Mouse (Mus musculus): ENCODE measurements around the gene Zfp91. TPM values are rescaled to one million over a fixed set of nuclear protein-coding genes. Genes with fewer than 3 reads are reported as not detected.

Zfp91 gene
- polyA plus RNA-seq, 1 experiment from 2014 or later, result 14.1 TPM

DNA sequence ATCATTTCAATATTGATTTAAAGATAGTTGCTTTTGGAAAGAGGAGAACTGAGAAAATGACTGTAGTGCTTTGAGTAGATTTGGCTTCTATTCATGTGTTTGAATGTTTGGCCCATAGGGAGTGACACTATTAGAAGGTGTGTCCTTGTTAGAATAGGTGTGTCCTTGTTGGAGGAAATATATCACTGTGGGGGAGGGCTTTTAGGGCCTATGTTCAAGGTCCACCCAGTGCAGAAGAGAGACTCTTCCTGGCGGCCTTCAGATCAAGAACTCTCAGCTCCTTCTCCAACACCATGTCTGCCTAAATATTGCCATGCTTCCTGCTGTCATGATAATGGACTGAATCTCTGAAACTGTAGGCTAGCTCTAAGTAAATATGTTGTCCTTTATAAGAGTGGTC, 8.3 kb upstream of the Zfp91 start:
- no peaks in the 10 kb centered on the region for H3K27me3 ChIP-seq
- no peak for ATAC-seq (ENCODE audit: borderline replicate concordance, extremely low read depth, low FRiP score, low TSS enrichment)
- H3K36me3 ChIP-seq, result no peaks in the 10 kb centered on the region
- H3K9ac ChIP-seq, result no peak overlapping the region
- H3K4me3 ChIP-seq, result no peak overlapping the region
- WGBS, result 80% methylated on average over 1 of the region's 1 CpGs
- no peak overlapping the region for H3K4me2 ChIP-seq
- H3K27ac ChIP-seq, result no peak overlapping the region
- H3K9me3 ChIP-seq, result no peaks in the 10 kb centered on the region
- no peaks in the 10 kb centered on the region for H3K4me1 ChIP-seq

DNA sequence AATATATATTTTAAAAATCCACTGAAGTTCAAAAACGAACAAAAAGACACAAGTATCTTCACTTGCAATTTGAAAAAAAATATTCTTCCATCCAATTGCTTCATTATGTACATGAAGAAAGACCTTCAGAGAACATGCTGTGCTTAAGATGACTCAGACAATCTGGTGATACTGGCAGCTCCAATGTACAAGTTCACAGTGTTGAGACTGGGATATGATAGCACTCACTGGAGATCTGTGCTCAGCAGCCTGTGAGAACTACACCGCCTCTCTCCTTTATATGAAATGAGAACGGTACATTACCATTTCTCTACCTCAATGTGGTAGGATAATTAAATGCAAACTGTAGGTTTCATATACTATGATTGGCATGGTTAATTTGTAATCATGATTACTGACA, 6.9 kb upstream of the Zfp91 start:
- Histone ChIP-seq H3K4me1 (no peaks in the 10 kb centered on the region), H3K36me3 (no peaks in the 10 kb centered on the region), H3K27me3 (no peaks in the 10 kb centered on the region), H3K27ac (no peak overlapping the region), H3K9me3 (no peaks in the 10 kb centered on the region), H3K4me2 (no peak overlapping the region), H3K9ac (no peak overlapping the region), H3K4me3 (no peak overlapping the region)
- 72% methylated on average over 3 of the region's 3 CpGs for WGBS
- ATAC-seq (ENCODE audit: borderline replicate concordance, extremely low read depth, low FRiP score, low TSS enrichment), result no peak

DNA sequence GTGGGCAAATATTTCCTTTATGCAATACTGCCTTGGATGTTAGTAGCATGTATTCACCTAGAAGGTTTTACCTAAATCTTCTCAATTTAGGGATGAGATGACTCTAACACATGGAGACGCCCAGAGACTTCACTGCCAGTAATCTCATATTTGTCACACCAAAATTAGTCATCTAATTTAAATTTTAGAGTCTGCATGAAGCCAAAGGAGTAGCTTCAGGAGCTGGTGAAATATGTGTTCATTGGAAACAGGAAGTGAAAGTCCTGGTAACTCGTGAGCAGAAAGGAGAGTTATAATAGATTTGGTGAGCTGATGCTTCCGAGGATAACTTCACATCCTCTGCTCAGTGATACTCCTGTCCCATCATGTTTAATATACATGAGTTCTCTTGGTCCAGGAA, 5.1 kb upstream of the Zfp91 start:
- 64% methylated on average over 3 of the region's 3 CpGs for WGBS
- Histone ChIP-seq H3K9ac (no peak overlapping the region), H3K9me3 (no peaks in the 10 kb centered on the region), H3K4me2 (no peak overlapping the region), H3K27me3 (no peaks in the 10 kb centered on the region), H3K4me3 (no peak overlapping the region), H3K36me3 (no peaks in the 10 kb centered on the region), H3K4me1 (no peaks in the 10 kb centered on the region), H3K27ac (no peak overlapping the region)
- no peak for ATAC-seq (ENCODE audit: borderline replicate concordance, extremely low read depth, low FRiP score, low TSS enrichment)

DNA sequence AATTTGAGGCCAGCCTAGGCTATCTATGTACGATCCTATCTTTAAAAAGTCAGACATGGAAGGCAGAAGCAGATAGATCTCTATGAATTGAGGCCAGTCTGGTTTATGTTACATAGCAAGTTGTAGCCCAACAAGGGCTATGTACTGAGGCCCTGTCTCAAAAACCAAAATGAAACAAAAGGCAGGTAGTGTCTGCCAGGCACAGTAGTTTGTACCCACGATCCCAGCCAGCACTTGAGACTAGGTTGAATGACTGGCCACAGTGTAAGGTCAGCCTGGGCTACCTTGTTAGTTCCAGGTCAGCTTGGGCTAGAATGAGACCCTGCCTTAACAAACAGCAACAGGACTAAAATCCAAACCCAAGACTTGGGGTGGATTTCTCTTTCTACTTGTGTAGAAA, 4.7 kb upstream of the Zfp91 start:
- Histone ChIP-seq H3K27me3 (no peaks in the 10 kb centered on the region), H3K9ac (no peak overlapping the region), H3K36me3 (no peaks in the 10 kb centered on the region), H3K4me1 (no peaks in the 10 kb centered on the region), H3K27ac (no peak overlapping the region), H3K4me2 (no peak overlapping the region), H3K9me3 (no peaks in the 10 kb centered on the region), H3K4me3 (no peak overlapping the region)
- 69% methylated on average over 2 of the region's 2 CpGs for WGBS
- ATAC-seq (ENCODE audit: borderline replicate concordance, extremely low read depth, low FRiP score, low TSS enrichment), result no peak

DNA sequence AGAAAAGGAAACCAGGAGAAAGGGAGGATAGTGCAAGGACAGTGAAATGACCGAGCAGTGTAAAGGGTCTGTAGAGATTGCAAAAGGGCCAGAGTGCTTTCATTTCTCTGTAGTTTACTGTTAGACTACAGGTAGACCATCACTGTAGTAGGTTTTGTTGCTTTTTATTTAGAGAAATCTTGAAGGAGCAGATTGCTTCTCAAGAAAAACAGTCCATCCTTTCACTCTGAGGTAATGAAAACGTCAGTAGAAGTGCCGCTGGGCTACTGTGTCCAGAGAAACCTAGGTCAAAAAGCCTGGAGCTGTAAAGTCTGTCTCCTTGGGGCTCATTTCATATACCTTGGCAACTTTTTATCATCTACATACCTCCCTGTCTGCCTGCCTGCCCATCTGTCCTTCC, 3.2 kb upstream of the Zfp91 start:
- H3K9me3 ChIP-seq, result no peaks in the 10 kb centered on the region
- no peak overlapping the region for H3K4me2 ChIP-seq
- H3K36me3 ChIP-seq, result no peaks in the 10 kb centered on the region
- no peak overlapping the region for H3K9ac ChIP-seq
- H3K27ac ChIP-seq, result no peak overlapping the region
- H3K4me1 ChIP-seq, result no peaks in the 10 kb centered on the region
- no peaks in the 10 kb centered on the region for H3K27me3 ChIP-seq
- no peak overlapping the region for H3K4me3 ChIP-seq
- ATAC-seq (ENCODE audit: borderline replicate concordance, extremely low read depth, low FRiP score, low TSS enrichment), result no peak
- 83% methylated on average over 3 of the region's 3 CpGs for WGBS

DNA sequence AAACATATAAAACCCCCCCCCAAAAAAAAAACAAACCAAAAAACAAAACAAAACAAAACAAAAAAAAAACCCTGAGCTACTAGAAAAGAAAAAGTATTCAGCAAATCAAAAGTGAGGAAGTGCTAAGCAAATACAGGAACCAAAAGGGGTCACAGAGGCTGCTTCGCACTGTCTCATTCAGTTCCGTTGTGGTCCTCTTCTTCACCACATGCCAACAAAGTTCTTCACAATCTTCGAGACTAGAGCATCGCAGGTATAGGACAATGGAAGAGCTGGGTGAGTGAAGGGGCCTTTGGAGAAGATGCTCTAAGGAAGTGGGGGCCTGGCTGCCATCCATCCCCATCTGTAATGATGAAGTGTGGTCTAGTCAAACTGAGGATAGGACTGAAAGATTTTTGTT, 2.5 kb upstream of the Zfp91 start:
- no peaks in the 10 kb centered on the region for H3K9me3 ChIP-seq
- H3K4me3 ChIP-seq, result no peak overlapping the region
- H3K4me1 ChIP-seq, result no peaks in the 10 kb centered on the region
- WGBS, result 66% methylated on average over 4 of the region's 4 CpGs
- H3K27ac ChIP-seq, result no peak overlapping the region
- H3K4me2 ChIP-seq, result no peak overlapping the region
- no peaks in the 10 kb centered on the region for H3K27me3 ChIP-seq
- no peak for ATAC-seq (ENCODE audit: borderline replicate concordance, extremely low read depth, low FRiP score, low TSS enrichment)
- no peak overlapping the region for H3K9ac ChIP-seq
- H3K36me3 ChIP-seq, result no peaks in the 10 kb centered on the region

DNA sequence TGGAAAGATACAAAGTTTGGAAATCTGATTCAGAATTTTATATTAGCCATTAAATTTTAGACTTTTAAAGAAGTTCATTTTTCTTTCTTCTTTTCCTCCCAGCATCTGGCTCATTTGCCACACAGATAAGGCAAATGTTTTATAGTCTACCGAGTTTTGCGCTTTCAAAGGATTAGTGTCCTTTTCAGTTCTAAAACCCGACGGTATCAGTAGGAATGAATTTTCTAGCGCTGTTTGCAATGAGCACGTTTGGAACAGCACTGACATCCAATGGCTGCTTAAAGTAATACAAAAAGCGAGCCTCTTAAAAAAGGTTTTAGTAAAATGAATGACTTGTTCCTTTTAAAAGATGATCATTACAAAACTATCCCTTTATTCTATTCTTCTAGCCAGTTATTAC, 1.1 kb upstream of the Zfp91 start:
- no peak for ATAC-seq (ENCODE audit: borderline replicate concordance, extremely low read depth, low FRiP score, low TSS enrichment)
- no peaks in the 10 kb centered on the region for H3K27me3 ChIP-seq
- peak overlapping the region; percentile 79 for H3K4me2 ChIP-seq
- H3K27ac ChIP-seq, result peak overlapping the region; percentile 100
- H3K9ac ChIP-seq, result peak overlapping the region; percentile 64
- H3K9me3 ChIP-seq, result no peaks in the 10 kb centered on the region
- peak overlapping the region; percentile 98 for H3K4me3 ChIP-seq
- peaks cover 4% of the 10 kb centered on the region; the same call in 1 of the 2 replicates for H3K4me1 ChIP-seq
- no peaks in the 10 kb centered on the region for H3K36me3 ChIP-seq
- WGBS, result under 1% methylated on average over 7 of the region's 7 CpGs

DNA sequence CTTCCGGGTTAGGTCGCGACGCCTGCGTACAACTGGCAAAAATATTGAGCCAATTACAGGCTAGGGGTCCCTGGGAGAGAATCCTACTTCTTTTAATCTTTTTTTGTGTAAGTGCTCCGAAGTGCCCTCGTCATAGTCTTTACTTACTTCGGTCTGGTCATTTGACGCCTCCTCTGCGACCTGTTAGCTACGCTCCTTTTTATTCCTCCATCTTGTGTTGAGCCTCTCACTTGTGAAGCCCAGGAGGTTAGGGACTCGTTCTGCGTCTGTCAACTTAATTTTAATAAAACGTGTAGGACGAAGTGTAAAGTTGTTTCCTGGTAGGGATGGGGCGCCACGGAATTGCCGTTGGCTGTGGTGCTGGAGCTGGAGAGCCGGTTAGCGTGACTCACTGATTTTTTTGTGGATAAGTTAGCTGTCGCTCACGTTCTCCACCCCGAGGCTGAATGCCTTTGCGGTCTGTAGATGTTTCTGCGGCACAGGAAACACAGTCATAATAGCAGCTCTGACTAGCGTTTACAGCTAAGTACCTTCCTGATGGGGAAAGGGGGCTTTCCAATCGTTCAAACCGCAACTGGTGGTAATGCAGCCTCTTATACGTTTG, 504 bp upstream of the Zfp91 start:
- peak; percentile 6 for ATAC-seq (ENCODE audit: borderline replicate concordance, extremely low read depth, low FRiP score, low TSS enrichment)
- WGBS, result under 1% methylated on average over 29 of the region's 29 CpGs

DNA sequence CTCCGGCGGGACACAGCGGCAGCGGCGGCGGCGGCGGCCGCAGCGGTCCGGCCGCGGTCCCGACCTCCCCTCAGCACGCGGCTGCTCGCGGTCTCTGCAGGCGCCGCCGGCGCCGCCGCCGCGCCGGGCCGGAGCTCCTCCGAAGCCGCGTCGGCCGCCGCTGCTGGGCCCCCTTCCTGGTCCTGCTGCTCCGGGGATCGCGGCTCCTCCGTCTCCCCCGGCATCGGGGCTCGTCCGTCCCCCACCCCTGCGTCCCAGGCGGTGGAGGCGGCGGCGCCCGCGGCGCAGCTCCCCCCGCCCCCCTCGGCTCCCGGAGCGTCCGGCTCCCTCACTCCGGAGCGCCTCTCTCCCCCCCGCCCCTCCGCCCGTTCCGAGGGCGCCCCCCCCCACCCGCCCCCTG, 816 bp downstream of the Zfp91 start:
- Histone ChIP-seq H3K9ac (peak overlapping the region; percentile 99), H3K4me2 (peak overlapping the region; percentile 55), H3K27me3 (no peaks in the 10 kb centered on the region), H3K9me3 (no peaks in the 10 kb centered on the region), H3K4me3 (peak overlapping the region; percentile 98), H3K4me1 (peaks cover 7% of the 10 kb centered on the region), H3K36me3 (no peaks in the 10 kb centered on the region), H3K27ac (peak overlapping the region; percentile 100)
- ATAC-seq (ENCODE audit: borderline replicate concordance, extremely low read depth, low FRiP score, low TSS enrichment), result no peak
- under 1% methylated on average over 29 of the region's 63 CpGs for WGBS

More for the DNA sequence above, 504 bp upstream of the Zfp91 start:
- Histone ChIP-seq H3K4me1 (peaks cover 7% of the 10 kb centered on the region), H3K27ac (peak overlapping the region; percentile 100), H3K36me3 (no peaks in the 10 kb centered on the region), H3K9ac (peak overlapping the region; percentile 64), H3K4me2 (peak overlapping the region; percentile 79), H3K9me3 (no peaks in the 10 kb centered on the region), H3K27me3 (no peaks in the 10 kb centered on the region), H3K4me3 (peak overlapping the region; percentile 98)

DNA sequence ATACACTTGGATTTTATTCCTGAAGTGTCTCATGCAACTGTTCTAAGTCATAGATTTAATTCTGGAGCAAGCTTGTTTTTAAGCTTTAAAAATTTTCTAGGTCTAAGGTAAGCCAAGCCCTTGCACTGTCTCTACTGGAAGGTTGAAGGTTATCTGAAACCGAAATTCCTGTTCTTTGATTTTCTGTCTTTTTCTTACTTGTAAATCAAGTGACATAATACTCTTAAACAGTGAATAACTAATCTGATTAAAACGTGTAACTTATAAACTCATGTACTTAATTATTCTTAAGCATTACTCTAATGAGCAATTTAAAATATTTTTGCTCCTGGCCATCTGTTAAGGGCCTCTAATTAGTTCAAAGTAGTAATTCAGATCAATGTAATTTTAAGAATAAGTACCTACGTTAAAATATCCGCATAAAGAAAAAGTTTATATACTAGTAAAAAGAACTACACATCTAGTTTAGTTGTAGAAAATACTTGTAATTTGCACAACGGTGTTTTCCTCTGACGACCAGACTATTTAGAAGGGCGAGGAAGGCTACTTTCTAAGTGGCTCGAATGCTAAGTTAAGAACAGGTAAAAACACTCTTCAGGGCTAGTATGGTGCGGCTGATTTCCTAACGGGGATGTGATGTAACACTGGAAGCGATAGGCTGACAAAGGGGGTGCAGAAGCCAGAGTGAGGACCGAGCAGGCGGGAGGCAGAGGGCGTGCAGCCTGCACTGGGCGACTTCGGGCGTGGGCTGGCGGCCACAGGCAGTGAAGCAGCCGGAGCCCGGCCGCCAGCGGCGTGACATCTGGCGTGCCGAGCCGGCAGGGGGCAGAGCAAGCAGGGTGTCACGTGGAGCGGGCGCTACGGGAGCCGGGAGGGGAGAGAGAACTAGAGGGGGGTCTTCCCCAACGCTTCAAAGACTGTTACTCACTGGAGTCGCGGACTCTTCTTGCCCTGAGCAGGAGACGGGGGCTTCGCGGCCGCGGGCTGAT, 1.6 kb downstream of the Zfp91 start:
- H3K4me2 ChIP-seq, result peak overlapping the region; percentile 55
- no peaks in the 10 kb centered on the region for H3K27me3 ChIP-seq
- H3K4me1 ChIP-seq, result peaks cover 7% of the 10 kb centered on the region
- H3K9me3 ChIP-seq, result no peaks in the 10 kb centered on the region
- peak; percentile 63 for ATAC-seq (ENCODE audit: borderline replicate concordance, extremely low read depth, low FRiP score, low TSS enrichment)
- peak overlapping the region; percentile 99 for H3K9ac ChIP-seq
- H3K4me3 ChIP-seq, result peak overlapping the region; percentile 98
- H3K27ac ChIP-seq, result peak overlapping the region; percentile 100
- under 1% methylated on average over 34 of the region's 39 CpGs for WGBS
- no peaks in the 10 kb centered on the region for H3K36me3 ChIP-seq

DNA sequence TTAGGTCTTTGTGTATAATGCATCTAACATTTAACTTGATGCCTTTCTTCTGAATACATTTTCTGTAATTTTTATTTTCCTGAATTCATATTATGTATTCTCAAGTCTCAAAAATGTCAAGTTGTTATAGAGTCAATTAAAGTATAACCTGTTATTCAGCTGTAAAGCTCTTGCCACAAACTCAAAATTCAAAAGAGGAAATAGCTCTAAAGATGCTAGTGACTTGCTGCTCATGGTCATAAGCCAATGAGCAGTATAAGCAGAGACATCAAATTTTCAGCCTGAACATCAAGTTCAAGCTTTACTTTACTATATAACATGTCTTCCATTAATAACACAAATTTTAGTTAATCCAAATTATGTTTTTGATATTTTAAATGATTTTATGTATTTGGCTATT, 3.6 kb downstream of the Zfp91 start:
- Histone ChIP-seq H3K4me2 (no peak overlapping the region), H3K27ac (no peak overlapping the region), H3K4me3 (no peak overlapping the region), H3K4me1 (peaks cover 7% of the 10 kb centered on the region), H3K9me3 (no peaks in the 10 kb centered on the region), H3K36me3 (no peaks in the 10 kb centered on the region), H3K9ac (no peak overlapping the region), H3K27me3 (no peaks in the 10 kb centered on the region)
- no peak for ATAC-seq (ENCODE audit: borderline replicate concordance, extremely low read depth, low FRiP score, low TSS enrichment)

DNA sequence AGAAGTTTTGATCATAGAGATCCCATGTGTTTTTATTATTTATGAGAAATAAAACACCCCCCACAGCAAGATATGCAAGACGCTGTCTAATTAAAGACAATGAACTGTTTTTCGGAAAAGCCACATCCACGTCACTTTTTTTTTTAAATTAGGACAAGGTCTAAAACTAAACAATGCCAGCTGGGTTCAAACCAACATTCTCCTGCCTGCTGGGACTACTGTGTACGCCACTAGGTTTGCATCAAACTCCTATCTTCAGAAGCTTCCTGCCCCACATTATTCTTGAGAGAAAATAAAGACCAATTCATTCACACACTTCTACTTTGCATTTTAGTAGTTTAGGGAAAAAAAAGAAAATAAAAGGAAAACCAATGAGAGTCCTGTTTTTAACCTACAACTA, 8.2 kb downstream of the Zfp91 start:
- no peak for ATAC-seq (ENCODE audit: borderline replicate concordance, extremely low read depth, low FRiP score, low TSS enrichment)
- Histone ChIP-seq H3K4me3 (no peak overlapping the region), H3K9ac (no peak overlapping the region), H3K4me2 (no peak overlapping the region), H3K27me3 (no peaks in the 10 kb centered on the region), H3K9me3 (no peaks in the 10 kb centered on the region), H3K4me1 (peaks cover 3% of the 10 kb centered on the region; the same call in 1 of the 2 replicates), H3K27ac (no peak overlapping the region), H3K36me3 (no peaks in the 10 kb centered on the region)
- WGBS, result 83% methylated on average over 4 of the region's 4 CpGs

Data from lung, embryonic 15.5 days (tissue).